In genomic region chr11:102102485-102103258, GRCm38 (mm10) we compare ENCODE assay signal across 9 mouse cellular contexts. TPM values are rescaled to one million over a fixed set of nuclear protein-coding genes. Genes with fewer than 3 reads are reported as not detected.
DNase-seq lines count a peak whose midpoint lies in the region; ATAC-seq and TF ChIP-seq lines count a peak whose summit lies in the region.
"Had no signal": no experiment of that assay in that cellular context is flagged by ENCODE, and none has a peak within 500 bp of the region (broad histone marks: within the 10 kb centered on the region; RNA-seq: fewer than 3 reads in every experiment).

No protein-coding gene starts in this region.

- peak; percentile 98 for TF ChIP-seq CTCF in layer of hippocampus, adult 2 months (conservative IDR thresholded peaks at IDR 0.05)

- peaks cover 46% of the 10 kb centered on the region for H3K27me3 ChIP-seq in heart, embryonic 11.5 days (ENCODE audit: control insufficient read depth, insufficient read depth, low read length)

- no peak overlapping the region for H3K4me3 ChIP-seq in layer of hippocampus, adult 2 months
- no peak overlapping the region for H3K4me3 ChIP-seq in heart, embryonic 11.5 days (ENCODE audit: low read depth, low read length)

- no peak overlapping the region for H3K9ac ChIP-seq in heart, embryonic 11.5 days (ENCODE audit: low read depth, low read length)

- no peak overlapping the region for H3K27ac ChIP-seq in layer of hippocampus, adult 2 months
- H3K27ac ChIP-seq in heart, embryonic 11.5 days (ENCODE audit: low read depth, low read length): no peak overlapping the region

- DNase-seq in layer of hippocampus, adult 2 months (ENCODE audit: low spot score in 2 of 2): peak in 1 of 2 experiments; percentile 75
- no peak for DNase-seq in layer of hippocampus, adult 9-11 months
- peak; percentile 87 for DNase-seq in NIH3T3 (ENCODE audit: low read depth)
- peak; percentile 87 for DNase-seq in embryo, embryonic 10.5 days (ENCODE audit: low spot score)
- DNase-seq in layer of hippocampus, postnatal 36 days: peak; percentile 37 to 49
- DNase-seq in thymus, postnatal 25 days: peak; percentile 50

- no peaks in the 10 kb centered on the region for H3K9me3 ChIP-seq in heart, embryonic 11.5 days (replicated peaks; ENCODE audit: control insufficient read depth, low read length)

- peak overlapping the region; percentile 16; the same call in 1 of the 2 replicates for H3K4me2 ChIP-seq in heart, embryonic 11.5 days

- 14% methylated on average over 17 of the region's 17 CpGs for WGBS in heart, embryonic 11.5 days (ENCODE audit: insufficient replicate concordance)

- H3K36me3 ChIP-seq in heart, embryonic 11.5 days (ENCODE audit: control insufficient read depth, insufficient read depth, low read length): no peaks in the 10 kb centered on the region

- H3K4me1 ChIP-seq in heart, embryonic 11.5 days (ENCODE audit: control insufficient read depth, insufficient read depth, low read length): peaks cover 6% of the 10 kb centered on the region

- no peak for ATAC-seq in heart, embryonic 11.5 days (replicated peaks; ENCODE audit: insufficient number of reproducible peaks, low FRiP score, low TSS enrichment)
- peak; percentile 40; the same call in 1 of the 2 replicates for ATAC-seq in megakaryocyte, adult 5-6 weeks (ENCODE audit: poor library complexity, severe bottlenecking)

RNA-seq across cellular contexts. Expression of gene Ppy, which starts 1.6 kb away (rescaled TPM):
- not detected for total RNA-seq in layer of hippocampus, adult 2 months (2021)
- not detected in 2 replicates for polyA plus RNA-seq in heart, embryonic 11.5 days (2014; fragmentation: Nextera tagmentation; extraction: Ambion mirVana)
- not detected for total RNA-seq in layer of hippocampus, postnatal 36 days (2021)
- not detected in 2 replicates for total RNA-seq in megakaryocyte, adult 5-6 weeks (2015)
- not detected in 2 replicates for total RNA-seq in megakaryocyte, adult 5-6 weeks (2017)
- polyA plus RNA-seq: frontal cortex, adult 2 months had no signal

RNA-seq across cellular contexts. Expression of gene Pyy, which starts 5.0 kb away (rescaled TPM):
- not detected for total RNA-seq in layer of hippocampus, adult 2 months (2021)
- polyA plus RNA-seq in heart, embryonic 11.5 days (2014; fragmentation: Nextera tagmentation; extraction: Ambion mirVana): 0.69 TPM in 1 of 2 replicates, not detected in the other
- not detected for total RNA-seq in layer of hippocampus, postnatal 36 days (2021)
- total RNA-seq in megakaryocyte, adult 5-6 weeks (2015): not detected in 2 replicates
- total RNA-seq in megakaryocyte, adult 5-6 weeks (2017): not detected in 2 replicates
- polyA plus RNA-seq: frontal cortex, adult 2 months had no signal

RNA-seq across cellular contexts. Expression of gene Mpp2, which starts 14.4 kb away (rescaled TPM):
- 100 to 1,000 TPM; 147 to 149 TPM for total RNA-seq in layer of hippocampus, adult 2 months (2021)
- polyA plus RNA-seq in heart, embryonic 11.5 days (2014; fragmentation: Nextera tagmentation; extraction: Ambion mirVana): 9.7 and 11.4 TPM in 2 replicates
- total RNA-seq in layer of hippocampus, postnatal 36 days (2021): 100 to 1,000 TPM; 138 to 139 TPM
- 0.02 and 0.57 TPM in 2 replicates for total RNA-seq in megakaryocyte, adult 5-6 weeks (2015)
- total RNA-seq in megakaryocyte, adult 5-6 weeks (2017): 0.11 TPM in 1 of 2 replicates, not detected in the other

RNA-seq across cellular contexts. Expression of gene Nags, which starts 42.6 kb away (rescaled TPM):
- total RNA-seq in layer of hippocampus, adult 2 months (2021): not detected
- polyA plus RNA-seq in heart, embryonic 11.5 days (2014; fragmentation: Nextera tagmentation; extraction: Ambion mirVana): 0.33 TPM in 1 of 2 replicates, not detected in the other
- total RNA-seq in layer of hippocampus, postnatal 36 days (2021): not detected
- not detected in 2 replicates for total RNA-seq in megakaryocyte, adult 5-6 weeks (2015)
- not detected in 2 replicates for total RNA-seq in megakaryocyte, adult 5-6 weeks (2017)

RNA-seq across cellular contexts. Expression of gene Tmem101, which starts 53.5 kb away (rescaled TPM):
- 10 to 100 TPM; 26.5 to 27.1 TPM for total RNA-seq in layer of hippocampus, adult 2 months (2021)
- polyA plus RNA-seq in heart, embryonic 11.5 days (2014; fragmentation: Nextera tagmentation; extraction: Ambion mirVana): 31.2 and 36.3 TPM in 2 replicates
- total RNA-seq in layer of hippocampus, postnatal 36 days (2021): 10 to 100 TPM; 29.5 to 30.6 TPM
- 7.9 and 8.4 TPM in 2 replicates for total RNA-seq in megakaryocyte, adult 5-6 weeks (2015)
- total RNA-seq in megakaryocyte, adult 5-6 weeks (2017): 12.5 and 16.3 TPM in 2 replicates

Comparison
In these comparisons a context has a peak if more than half of its experiments do, and no peak if none do; other contexts are left out.
1. RNA of gene Mpp2, which starts 14.4 kb away (total RNA-seq): 147 to 149 TPM in layer of hippocampus, adult 2 months and 138 to 139 TPM in layer of hippocampus, postnatal 36 days; 0.02 to 0.57 TPM in megakaryocyte, adult 5-6 weeks; every median in the first group is over 10 times any median in the second.